ENCODE assay signal across 8 mouse cellular contexts in genomic region chr5:147227354-147228112, GRCm38 (mm10). TPM values are rescaled to one million over a fixed set of nuclear protein-coding genes. Genes with fewer than 3 reads are reported as not detected.
DNase-seq lines count a peak whose midpoint lies in the region; ATAC-seq and TF ChIP-seq lines count a peak whose summit lies in the region.

No protein-coding gene starts in this region.

- no peaks in the 10 kb centered on the region for H3K4me1 ChIP-seq in cortical plate, adult 2 months (ENCODE audit: control insufficient read depth, insufficient read depth, low read length)
- 0 out of 2 replicates have a peak, but pooled peaks cover 3% of the 10 kb centered on the region for H3K4me1 ChIP-seq in intestine, embryonic 16.5 days (ENCODE audit: control insufficient read depth, insufficient read depth, low read length)
- H3K4me1 ChIP-seq in midbrain, embryonic 11.5 days (ENCODE audit: control insufficient read depth, insufficient read depth, low read length), result peaks cover 14% of the 10 kb centered on the region; the same call in 1 of the 2 replicates

- no peak for TF ChIP-seq POLR2A in cortical plate, adult 2 months (IDR thresholded peaks at IDR 0.05; ENCODE audit: extremely low read depth, insufficient read depth, low read length)

- H3K4me3 ChIP-seq in cortical plate, adult 2 months (ENCODE audit: insufficient read depth, low read length), result no peak overlapping the region
- H3K4me3 ChIP-seq in intestine, embryonic 16.5 days (ENCODE audit: low read length), result no peak overlapping the region
- H3K4me3 ChIP-seq in midbrain, embryonic 11.5 days (ENCODE audit: low read depth, low read length), result no peak overlapping the region

- intact Hi-C loops in left cerebral cortex, postnatal 14 days (cut with DNase I), result loop anchor here (1.0 to 2.0 kb wide), 3 partner anchors 245 to 313 kb away; no protein-coding TSS in a partner anchor

- no peaks in the 10 kb centered on the region for H3K9me3 ChIP-seq in intestine, embryonic 16.5 days (ENCODE audit: control insufficient read depth, low read length)
- no peaks in the 10 kb centered on the region for H3K9me3 ChIP-seq in midbrain, embryonic 11.5 days (ENCODE audit: control insufficient read depth, low read length)

- H3K36me3 ChIP-seq in intestine, embryonic 16.5 days (ENCODE audit: control insufficient read depth, insufficient read depth, low read length), result no peaks in the 10 kb centered on the region
- no peaks in the 10 kb centered on the region for H3K36me3 ChIP-seq in midbrain, embryonic 11.5 days (ENCODE audit: control insufficient read depth, insufficient read depth, low read length)

- DNase-seq in adipocyte (ENCODE audit: low spot score), result peak; percentile 86
- peak; percentile 36 to 50 for DNase-seq in gastrocnemius, adult 8-10 months (ENCODE audit: low spot score in 2 of 2)
- peak; percentile 74 to 81 for DNase-seq in left cerebral cortex, postnatal 14 days (ENCODE audit: low spot score in 2 of 2)
- peak; percentile 99 for DNase-seq in midbrain, embryonic 11.5 days (ENCODE audit: low spot score, missing footprints)
- peak; percentile 46 to 60 for DNase-seq in right cerebral cortex, postnatal 36 days (ENCODE audit: low spot score in 2 of 2)
- DNase-seq in urinary bladder, postnatal 36 days (ENCODE audit: low spot score in 2 of 2), result peak; percentile 76 to 84

- peak; percentile 82 for TF ChIP-seq CTCF in cortical plate, adult 2 months (IDR thresholded peaks at IDR 0.05; ENCODE audit: extremely low read depth, insufficient read depth, low read length)

- no peak overlapping the region for H3K9ac ChIP-seq in intestine, embryonic 16.5 days (ENCODE audit: low read depth, low read length)
- H3K9ac ChIP-seq in midbrain, embryonic 11.5 days (ENCODE audit: low read length), result peak overlapping the region; percentile 40; the same call in 1 of the 2 replicates

- H3K27me3 ChIP-seq in intestine, embryonic 16.5 days (replicated peaks; ENCODE audit: control insufficient read depth, insufficient read depth, low read length), result peaks cover 41% of the 10 kb centered on the region
- peaks cover 42% of the 10 kb centered on the region for H3K27me3 ChIP-seq in midbrain, embryonic 11.5 days (ENCODE audit: control insufficient read depth, insufficient read depth, low read length)

- peak; percentile 67 for ATAC-seq in intestine, embryonic 16.5 days
- peak; percentile 67 for ATAC-seq in midbrain, embryonic 11.5 days (ENCODE audit: low FRiP score)

- 0 out of 2 replicates have a peak overlapping the region, but pooled peaks have one; percentile 11 for H3K4me2 ChIP-seq in intestine, embryonic 16.5 days (ENCODE audit: low read depth, low read length)
- H3K4me2 ChIP-seq in midbrain, embryonic 11.5 days, result no peak overlapping the region

- H3K27ac ChIP-seq in cortical plate, adult 2 months (ENCODE audit: insufficient read depth, low read length), result no peak overlapping the region
- H3K27ac ChIP-seq in intestine, embryonic 16.5 days (ENCODE audit: low read length), result no peak overlapping the region
- no peak overlapping the region for H3K27ac ChIP-seq in midbrain, embryonic 11.5 days (ENCODE audit: low read depth, low read length)

- 12% methylated on average over 25 of the region's 25 CpGs for WGBS in intestine, embryonic 16.5 days
- WGBS in midbrain, embryonic 11.5 days, result 17% methylated on average over 25 of the region's 25 CpGs

RNA-seq across cellular contexts. Expression of gene Gsx1, which starts 39.0 kb away (rescaled TPM):
- polyA plus RNA-seq in cortical plate, adult 2 months (2012; rRNA removed), result 1.1 and 1.4 TPM in 2 replicates
- not detected for total RNA-seq in gastrocnemius, adult 8-10 months (2022)
- not detected in 2 replicates for polyA plus RNA-seq in intestine, embryonic 16.5 days (2015; fragmentation: Nextera tagmentation; extraction: Ambion mirVana)
- total RNA-seq in left cerebral cortex, postnatal 14 days (2021), result under 1 TPM; 0.46 to 0.68 TPM
- polyA plus RNA-seq in midbrain, embryonic 11.5 days (2014; fragmentation: Nextera tagmentation; extraction: Ambion mirVana), result 14.6 and 19.0 TPM in 2 replicates

RNA-seq across cellular contexts. Expression of gene Pdx1, which starts 42.2 kb away (rescaled TPM):
- not detected in 2 replicates for polyA plus RNA-seq in cortical plate, adult 2 months (2012; rRNA removed)
- total RNA-seq in gastrocnemius, adult 8-10 months (2022), result not detected
- 3.8 and 5.3 TPM in 2 replicates for polyA plus RNA-seq in intestine, embryonic 16.5 days (2015; fragmentation: Nextera tagmentation; extraction: Ambion mirVana)
- total RNA-seq in left cerebral cortex, postnatal 14 days (2021), result not detected
- polyA plus RNA-seq in midbrain, embryonic 11.5 days (2014; fragmentation: Nextera tagmentation; extraction: Ambion mirVana), result not detected in 2 replicates

Comparison
In these comparisons a context has a peak if more than half of its experiments do, and no peak if none do; other contexts are left out.
1. DNase-seq: peak in every context shown above with its lines; median percentile 99 in midbrain, embryonic 11.5 days; 86 in adipocyte; 80 in urinary bladder, postnatal 36 days; 78 in left cerebral cortex, postnatal 14 days; 53 in right cerebral cortex, postnatal 36 days; 43 in gastrocnemius, adult 8-10 months.